8 mouse cellular contexts compared by ENCODE assay signal in the genomic region with DNA sequence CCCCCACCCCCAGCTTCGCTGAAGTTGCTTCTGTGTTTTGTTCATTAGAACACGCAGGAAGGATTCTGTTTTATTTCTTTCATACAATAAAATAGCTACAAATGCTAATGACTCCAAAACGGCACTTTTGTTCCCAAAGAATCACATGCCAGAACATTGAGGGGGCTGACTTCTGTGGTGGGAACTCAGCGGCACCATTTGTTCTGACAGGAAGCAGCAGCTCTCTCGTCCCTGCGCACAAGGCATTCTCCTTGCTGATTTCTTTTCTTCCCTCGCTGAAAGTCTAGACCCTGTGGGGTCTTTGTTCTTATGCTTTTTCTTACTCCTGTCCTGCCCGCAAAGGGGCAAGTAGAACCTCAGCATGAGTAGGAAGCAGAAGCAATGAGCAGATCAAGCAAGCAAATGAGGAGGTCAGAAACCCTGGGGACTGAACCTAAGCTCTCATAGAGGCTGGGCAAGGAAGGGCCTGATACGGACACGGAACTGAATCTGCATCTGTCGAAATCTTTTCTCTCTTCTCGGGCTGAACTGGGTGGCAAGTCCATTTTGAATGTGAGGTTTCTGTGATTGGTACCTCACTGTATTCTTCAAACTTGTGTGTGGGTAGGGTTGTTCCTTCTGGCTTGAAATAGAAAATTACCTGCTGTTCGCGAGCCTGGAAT.
DNase-seq lines count a peak whose midpoint lies in the region; ATAC-seq and TF ChIP-seq lines count a peak whose summit lies in the region.

No protein-coding gene starts in this region.

- 61% methylated on average over 14 of the region's 14 CpGs for WGBS in lung, embryonic 14.5 days

- H3K9ac ChIP-seq in lung, embryonic 14.5 days = no peak overlapping the region

- no peak overlapping the region for H3K4me3 ChIP-seq in lung, embryonic 14.5 days (ENCODE audit: low read depth, low read length)

- H3K27me3 ChIP-seq in lung, embryonic 14.5 days (ENCODE audit: insufficient read depth, low read length) = no peaks in the 10 kb centered on the region

- no peak overlapping the region for H3K4me2 ChIP-seq in lung, embryonic 14.5 days

- TF ChIP-seq CTCF in lung, embryonic 14.5 days (IDR thresholded peaks at IDR 0.05; ENCODE audit: low read depth) = no peak

- ATAC-seq in lung, embryonic 14.5 days (ENCODE audit: insufficient read depth) = no peak

- intact Hi-C loops in left cerebral cortex, postnatal 14 days (cut with DNase I) = no loop called here

- no peaks in the 10 kb centered on the region for H3K9me3 ChIP-seq in lung, embryonic 14.5 days (ENCODE audit: low read depth, low read length)

- peak; percentile 24 for DNase-seq in lung, embryonic 14.5 days
- no peak for DNase-seq in lung, postnatal 10 days
- peak; percentile 9 to 19 for DNase-seq in frontal cortex, postnatal 36 days (ENCODE audit: low spot score in 2 of 2)
- DNase-seq in left cerebral cortex, postnatal 14 days (ENCODE audit: low spot score in 2 of 2) = peak; percentile 32 to 55
- peak; percentile 58 to 61 for DNase-seq in spleen, postnatal 36 days (ENCODE audit: low spot score in 2 of 2)
- DNase-seq in urinary bladder, postnatal 36 days (ENCODE audit: low spot score in 2 of 2) = no peak
- no peak for DNase-seq in adrenal gland, postnatal 4 days (ENCODE audit: low spot score in 2 of 2)
- no peak for DNase-seq in cerebellum, adult 8-10 months

- H3K27ac ChIP-seq in lung, embryonic 14.5 days (ENCODE audit: low read depth) = no peak overlapping the region

- H3K4me1 ChIP-seq in lung, embryonic 14.5 days (ENCODE audit: insufficient read depth) = no peaks in the 10 kb centered on the region

- no peaks in the 10 kb centered on the region for H3K36me3 ChIP-seq in lung, embryonic 14.5 days (ENCODE audit: insufficient read depth)

Comparison
In these comparisons a context has a peak if more than half of its experiments do, and no peak if none do; other contexts are left out.
1. DNase-seq: peak in lung, embryonic 14.5 days (single experiment), frontal cortex, postnatal 36 days (2 of 2), left cerebral cortex, postnatal 14 days (2 of 2) and spleen, postnatal 36 days (2 of 2); none in lung, postnatal 10 days (single experiment), urinary bladder, postnatal 36 days (0 of 2), adrenal gland, postnatal 4 days (0 of 2) and cerebellum, adult 8-10 months (single experiment).